Mouse (Mus musculus) liver, adult 2 months (tissue): ENCODE measurements around the gene Fam131a.

Experiments
- CTCF ChIP-seq: fragments of 200-500 bp; IDR thresholded peaks from 2 replicates; pipeline ENCODE4 v1.5.1; 2011; ENCODE audit warnings: low read depth, low read length, control low read depth
- POLR2A ChIP-seq: fragments of 200-500 bp; IDR thresholded peaks from 2 replicates; pipeline ENCODE4 v1.6.1; 2011; ENCODE audit warnings: low read length, control low read depth; ENCODE audit not compliant: insufficient read depth; ENCODE audit errors: extremely low read depth

GRCm38 (mm10) chr16:20651076-20651946 lies 41.7 kb upstream of the Fam131a start, which contains the start of gene Psmd2:
- TF ChIP-seq POLR2A (peak; percentile 70), CTCF (no peak)
